Comparison of ENCODE assay signal across 23 mouse cellular contexts in the genomic region with DNA sequence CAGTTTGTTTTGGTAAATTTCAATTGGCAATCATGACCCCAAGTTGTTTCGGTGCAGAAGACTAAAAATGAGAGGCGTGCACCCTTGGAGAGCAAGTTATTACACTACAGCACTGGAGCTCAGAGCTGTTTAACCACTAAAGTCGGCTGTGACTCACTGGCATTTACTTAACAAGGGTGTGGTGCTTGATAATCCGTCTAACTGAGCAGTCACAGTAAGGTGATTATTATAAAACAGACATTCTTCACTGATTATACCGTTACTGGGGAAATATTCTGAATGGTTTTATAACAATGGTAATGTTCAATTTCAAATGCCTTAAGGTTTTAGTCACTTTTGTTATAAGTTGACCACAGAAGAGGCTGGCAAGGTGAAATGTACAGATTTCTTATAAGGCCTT.
"Had no signal": no experiment of that assay in that cellular context is flagged by ENCODE, and none has a peak within 500 bp of the region (broad histone marks: within the 10 kb centered on the region; RNA-seq: fewer than 3 reads in every experiment).

No protein-coding gene starts in this region.

- H3K27ac ChIP-seq: limb, embryonic 12.5 days; limb, embryonic 15.5 days; liver, embryonic 12.5 days; liver, embryonic 15.5 days; lung, embryonic 15.5 days; macrophage; midbrain, embryonic 12.5 days; midbrain, embryonic 15.5 days; neural tube, embryonic 12.5 days; neural tube, embryonic 15.5 days; stomach, embryonic 15.5 days had no signal

- ATAC-seq: liver, embryonic 12.5 days; midbrain, embryonic 15.5 days had no signal

- H3K9me3 ChIP-seq: limb, embryonic 12.5 days; limb, embryonic 15.5 days; liver, embryonic 12.5 days; liver, embryonic 15.5 days; lung, embryonic 15.5 days; midbrain, embryonic 12.5 days; midbrain, embryonic 15.5 days; neural tube, embryonic 12.5 days; neural tube, embryonic 15.5 days; stomach, embryonic 15.5 days had no signal

- H3K9ac ChIP-seq: limb, embryonic 12.5 days; limb, embryonic 15.5 days; liver, embryonic 12.5 days; liver, embryonic 15.5 days; lung, embryonic 15.5 days; midbrain, embryonic 12.5 days; midbrain, embryonic 15.5 days; neural tube, embryonic 12.5 days; neural tube, embryonic 15.5 days; stomach, embryonic 15.5 days had no signal

- H3K4me1 ChIP-seq: limb, embryonic 12.5 days; limb, embryonic 15.5 days; liver, embryonic 12.5 days; liver, embryonic 15.5 days; midbrain, embryonic 15.5 days; neural tube, embryonic 12.5 days; neural tube, embryonic 15.5 days; stomach, embryonic 15.5 days had no signal

- H3K4me3 ChIP-seq: limb, embryonic 12.5 days; limb, embryonic 15.5 days; liver, embryonic 12.5 days; liver, embryonic 15.5 days; lung, embryonic 15.5 days; midbrain, embryonic 12.5 days; midbrain, embryonic 15.5 days; neural tube, embryonic 12.5 days; neural tube, embryonic 15.5 days; stomach, embryonic 15.5 days had no signal

- H3K36me3 ChIP-seq: limb, embryonic 12.5 days; limb, embryonic 15.5 days; liver, embryonic 12.5 days; liver, embryonic 15.5 days; lung, embryonic 15.5 days; midbrain, embryonic 12.5 days; midbrain, embryonic 15.5 days; neural tube, embryonic 12.5 days; neural tube, embryonic 15.5 days; stomach, embryonic 15.5 days had no signal

- H3K27me3 ChIP-seq: limb, embryonic 12.5 days; limb, embryonic 15.5 days; liver, embryonic 12.5 days; liver, embryonic 15.5 days; lung, embryonic 15.5 days; midbrain, embryonic 12.5 days; midbrain, embryonic 15.5 days; neural tube, embryonic 12.5 days; neural tube, embryonic 15.5 days; stomach, embryonic 15.5 days had no signal

- DNase-seq: kidney, adult 9 months; kidney, postnatal 14 days; kidney, postnatal 4 days; left cerebral cortex, postnatal 4 days; lung, adult 18-20 months; lung, postnatal 14 days; right cerebral cortex, adult 18-20 months; right cerebral cortex, postnatal 14 days; right cerebral cortex, postnatal 4 days; thymus, adult 2 months; thymus, postnatal 14 days; thymus, postnatal 4 days had no signal

- H3K4me2 ChIP-seq: limb, embryonic 12.5 days; limb, embryonic 15.5 days; liver, embryonic 12.5 days; liver, embryonic 15.5 days; lung, embryonic 15.5 days; midbrain, embryonic 12.5 days; midbrain, embryonic 15.5 days; neural tube, embryonic 12.5 days; neural tube, embryonic 15.5 days; stomach, embryonic 15.5 days had no signal
